Mouse (Mus musculus) kidney, adult 2 months (tissue): ENCODE results near the gene 4931406P16Rik.

Experiments used
- CTCF ChIP-seq: fragments of 200-500 bp; conservative IDR thresholded peaks from 2 replicates; pipeline ENCODE4 v1.5.1; 2011; ENCODE audit warnings: low read depth, mild to moderate bottlenecking, control low read depth, low read length, moderate library complexity, mixed read lengths; ENCODE audit not compliant: insufficient read depth, insufficient read length
- POLR2A ChIP-seq: fragments of 200-500 bp; IDR thresholded peaks from one replicate; pipeline ENCODE4 v1.6.1; 2011; ENCODE audit warnings: low read depth, low read length, control low read depth

GRCm38 (mm10) chr7:34337268-34337667 is 23.9 kb upstream of the 4931406P16Rik start:
- no peak for TF ChIP-seq CTCF
- TF ChIP-seq POLR2A, result no peak
